Mouse (Mus musculus) intestine, postnatal 0 days (tissue): ENCODE results near the gene App. TPM values are rescaled to one million over a fixed set of nuclear protein-coding genes. Genes with fewer than 3 reads are reported as not detected.

Experiments
- ATAC-seq: fragments of 200-750 bp; cut with Nextera tagmentation; 2 replicates; pipeline ENCODE4 v1.8.0; 2017; ENCODE audit warnings: mild to moderate bottlenecking, moderate TSS enrichment, moderate library complexity
- H3K27ac ChIP-seq: fragments of 300-500 bp; sonication (generic); 2 replicates; pipeline ENCODE4 v1.5.1; 2014; ENCODE audit warnings: mild to moderate bottlenecking, low read depth, low read length, moderate library complexity
- H3K27me3 ChIP-seq: fragments of 300-500 bp; sonication (generic); replicated peaks from 2 replicates; pipeline ENCODE4 v1.6.1; 2014; ENCODE audit warnings: low read length, mixed read lengths; ENCODE audit not compliant: control insufficient read depth, insufficient read depth
- H3K36me3 ChIP-seq: fragments of 300-500 bp; sonication (generic); 2 replicates; pipeline ENCODE4 v1.6.1; 2014; ENCODE audit warnings: mild to moderate bottlenecking, moderate library complexity; ENCODE audit not compliant: control insufficient read depth, insufficient read depth
- H3K4me1 ChIP-seq: fragments of 300-500 bp; sonication (generic); replicated peaks from 2 replicates; pipeline ENCODE4 v1.6.1; 2014; ENCODE audit warnings: antibody characterized with exemption, low read length, mixed read lengths; ENCODE audit not compliant: control insufficient read depth, insufficient read depth
- H3K4me2 ChIP-seq: fragments of 300-500 bp; sonication (generic); replicated peaks from 2 replicates; pipeline ENCODE4 v1.6.1; 2014; ENCODE audit warnings: low read depth, mild to moderate bottlenecking, moderate library complexity
- H3K4me3 ChIP-seq: fragments of 300-500 bp; sonication (generic); 2 replicates; pipeline ENCODE4 v1.5.1; 2014; ENCODE audit warnings: low read depth, low read length
- H3K9ac ChIP-seq: fragments of 300-500 bp; sonication (generic); 2 replicates; pipeline ENCODE4 v1.6.1; 2014; ENCODE audit warnings: mild to moderate bottlenecking, low read depth, low read length
- H3K9me3 ChIP-seq: fragments of 300-500 bp; sonication (generic); 2 replicates; pipeline ENCODE4 v1.6.1; 2016; ENCODE audit warnings: mixed run types; ENCODE audit not compliant: control insufficient read depth
- CTCF ChIP-seq: sonication (generic); IDR thresholded peaks from 2 replicates; pipeline ENCODE4 v1.5.1; 2016; ENCODE audit warnings: low read depth, mild to moderate bottlenecking, control low read depth, antibody characterized with exemption, moderate library complexity
- WGBS: fragments of 180-500 bp; shearing (Covaris S2); extraction: QIAGEN DNeasy Blood & Tissue Kit; methylation state at CpG from one replicate; pipeline ENCODE4 v1.1.7; 2014; 5-methylcytosine and 5-hydroxymethylcytosine counted together
- polyA plus RNA-seq: library from polyadenylated mRNA; unstranded; fragments of >200 nt; fragmentation: Nextera tagmentation; extraction: Ambion mirVana; gene quantifications from 2 replicates; pipeline ENCODE4 v1.2.1, GENCODE M21; 2015

Gene App
- polyA plus RNA-seq, 1 experiment from 2014 or later: 191 TPM

DNA sequence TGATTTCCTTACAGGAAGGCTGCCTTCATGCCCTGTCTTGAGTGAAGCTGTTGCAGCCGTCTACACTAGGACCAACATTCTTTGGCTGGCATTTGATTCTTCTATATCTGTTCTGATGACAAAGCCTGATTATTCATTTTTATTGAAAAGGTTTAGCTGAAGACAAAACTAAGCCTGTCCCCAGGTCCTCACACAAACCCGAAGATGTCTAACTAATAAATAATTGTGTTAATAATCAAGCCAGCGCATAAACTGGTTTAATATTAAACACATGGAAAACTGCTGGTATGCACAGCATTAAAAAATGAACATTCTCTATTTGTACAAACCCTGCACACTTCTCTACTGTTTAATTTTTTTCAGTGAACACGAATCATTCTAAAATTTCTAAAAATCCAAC is 7.4 kb downstream of the App start:
- Histone ChIP-seq H3K27me3 (no peaks in the 10 kb centered on the region), H3K36me3 (0 out of 2 replicates have a peak, but pooled peaks cover 6% of the 10 kb centered on the region), H3K4me1 (peaks cover 4% of the 10 kb centered on the region; the same call in 1 of the 2 replicates), H3K4me2 (no peak overlapping the region), H3K27ac (no peak overlapping the region), H3K9ac (no peak overlapping the region), H3K4me3 (no peak overlapping the region), H3K9me3 (no peaks in the 10 kb centered on the region)
- ATAC-seq: no peak
- TF ChIP-seq CTCF: no peak
- 78% methylated on average over 4 of the region's 4 CpGs for WGBS

DNA sequence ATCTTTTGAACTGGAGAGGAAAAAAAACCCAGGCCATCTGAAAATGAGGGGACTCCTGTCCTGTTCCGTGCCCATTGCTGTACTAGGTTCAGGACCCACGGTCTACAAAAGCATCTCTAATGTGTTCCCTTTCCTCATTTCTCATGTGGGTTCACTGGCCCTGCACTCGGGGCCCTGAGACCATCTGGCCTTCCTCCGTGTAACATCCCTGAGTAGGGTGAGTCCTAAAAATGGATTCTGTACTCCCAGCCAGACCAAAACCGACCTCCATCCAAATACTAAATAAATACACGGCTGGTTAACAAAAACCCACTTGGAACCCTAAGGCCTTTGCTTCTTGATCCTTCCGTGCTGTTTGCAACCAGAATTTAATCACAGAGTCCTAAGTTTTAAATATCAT is 7.9 kb downstream of the App start:
- TF ChIP-seq CTCF: no peak
- Histone ChIP-seq H3K9ac (no peak overlapping the region), H3K4me3 (no peak overlapping the region), H3K27me3 (no peaks in the 10 kb centered on the region), H3K27ac (no peak overlapping the region), H3K36me3 (0 out of 2 replicates have a peak, but pooled peaks cover 6% of the 10 kb centered on the region), H3K9me3 (no peaks in the 10 kb centered on the region), H3K4me2 (no peak overlapping the region), H3K4me1 (peaks cover 4% of the 10 kb centered on the region; the same call in 1 of the 2 replicates)
- 66% methylated on average over 7 of the region's 7 CpGs for WGBS
- no peak for ATAC-seq

DNA sequence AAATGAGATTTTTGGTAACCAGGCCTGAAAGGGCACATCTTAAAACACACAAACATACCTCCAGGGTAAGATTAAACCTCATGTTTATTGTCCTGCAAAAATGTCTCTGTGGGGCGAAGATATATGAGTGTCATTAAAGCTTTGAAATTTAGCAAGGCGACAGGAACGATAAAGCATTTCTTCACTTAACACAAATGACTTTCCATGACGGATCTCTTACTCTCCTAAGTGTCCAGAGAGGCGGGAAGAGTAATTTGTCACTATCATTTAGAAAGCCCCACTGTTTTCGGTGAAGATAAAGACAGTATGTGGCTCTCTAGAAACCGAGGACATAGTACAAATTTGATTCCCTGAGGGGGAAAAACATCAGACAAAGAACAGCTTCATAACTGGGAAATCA is 8.4 kb downstream of the App start:
- Histone ChIP-seq H3K36me3 (0 out of 2 replicates have a peak, but pooled peaks cover 6% of the 10 kb centered on the region), H3K9ac (no peak overlapping the region), H3K27ac (no peak overlapping the region), H3K4me1 (peaks cover 4% of the 10 kb centered on the region; the same call in 1 of the 2 replicates), H3K9me3 (no peaks in the 10 kb centered on the region), H3K4me2 (no peak overlapping the region), H3K4me3 (no peak overlapping the region), H3K27me3 (no peaks in the 10 kb centered on the region)
- 51% methylated on average over 7 of the region's 7 CpGs for WGBS
- no peak for TF ChIP-seq CTCF
- ATAC-seq: no peak

DNA sequence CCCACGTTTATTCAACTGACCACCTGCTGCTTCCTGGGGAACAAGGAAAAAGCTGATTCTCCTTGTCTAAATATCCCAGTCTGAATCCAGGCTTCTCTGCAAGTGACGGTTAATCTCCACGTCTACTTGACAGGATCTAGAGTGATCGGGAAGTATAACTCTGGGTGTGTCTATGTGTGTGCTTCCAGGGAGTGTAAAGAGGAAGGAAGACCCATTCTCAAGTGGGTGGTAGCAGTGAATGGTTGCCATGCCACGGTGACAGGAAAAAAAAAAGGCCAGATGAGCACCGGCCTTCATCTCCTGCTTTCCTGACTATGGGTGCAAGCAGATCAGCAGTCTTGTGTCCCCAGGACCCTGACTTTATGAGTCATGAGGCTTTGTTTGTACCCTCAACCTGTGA is 10.8 kb downstream of the App start:
- WGBS: 57% methylated on average over 6 of the region's 6 CpGs
- H3K4me2 ChIP-seq: no peak overlapping the region
- no peak overlapping the region for H3K4me3 ChIP-seq
- H3K36me3 ChIP-seq: no peaks in the 10 kb centered on the region
- H3K27ac ChIP-seq: no peak overlapping the region
- no peaks in the 10 kb centered on the region for H3K27me3 ChIP-seq
- TF ChIP-seq CTCF: no peak
- H3K9me3 ChIP-seq: no peaks in the 10 kb centered on the region
- H3K9ac ChIP-seq: no peak overlapping the region
- 0 out of 2 replicates have a peak, but pooled peaks cover 3% of the 10 kb centered on the region for H3K4me1 ChIP-seq
- no peak for ATAC-seq

DNA sequence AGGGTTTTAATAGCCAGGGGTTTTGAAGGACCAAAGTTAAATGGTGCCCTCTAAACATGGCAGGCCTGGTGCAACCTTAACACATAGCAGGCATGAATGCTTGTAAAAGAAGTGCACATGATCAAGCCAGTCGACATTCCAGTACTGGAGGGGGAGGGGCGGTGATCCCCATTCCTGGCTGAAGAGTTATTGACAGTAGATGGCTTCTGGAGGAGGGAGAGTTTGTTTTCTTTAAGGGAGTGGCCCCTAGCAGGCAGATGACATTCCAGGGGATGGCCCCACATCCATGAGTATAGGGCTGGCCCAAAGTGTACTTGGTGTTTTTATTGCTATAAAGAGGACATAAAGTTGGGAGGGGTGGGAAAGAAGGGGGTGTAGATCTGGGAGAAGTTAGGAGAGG is 13.4 kb downstream of the App start:
- WGBS: 50% methylated on average over 2 of the region's 2 CpGs
- Histone ChIP-seq H3K36me3 (no peaks in the 10 kb centered on the region), H3K27me3 (no peaks in the 10 kb centered on the region), H3K4me1 (0 out of 2 replicates have a peak, but pooled peaks cover 3% of the 10 kb centered on the region), H3K4me3 (no peak overlapping the region), H3K27ac (no peak overlapping the region), H3K9ac (no peak overlapping the region), H3K4me2 (no peak overlapping the region), H3K9me3 (no peaks in the 10 kb centered on the region)
- no peak for TF ChIP-seq CTCF
- peak; percentile 49; the same call in 1 of the 2 replicates for ATAC-seq

GRCm38 (mm10) chr16:85157796-85158546 is 15.6 kb downstream of the App start:
- Histone ChIP-seq H3K27me3 (no peaks in the 10 kb centered on the region), H3K36me3 (no peaks in the 10 kb centered on the region), H3K27ac (no peak overlapping the region), H3K4me3 (no peak overlapping the region), H3K9ac (no peak overlapping the region), H3K9me3 (no peaks in the 10 kb centered on the region), H3K4me1 (0 out of 2 replicates have a peak, but pooled peaks cover 3% of the 10 kb centered on the region), H3K4me2 (no peak overlapping the region)
- WGBS: 70% methylated on average over 11 of the region's 11 CpGs
- no peak for TF ChIP-seq CTCF
- ATAC-seq: no peak
